Mouse (Mus musculus) small intestine, adult 2 months (tissue): ENCODE measurements around the gene Kbtbd7. TPM values are rescaled to one million over a fixed set of nuclear protein-coding genes. Genes with fewer than 3 reads are reported as not detected.

Experiments
- H3K27ac ChIP-seq: fragments of 200-500 bp; 2 replicates; pipeline ENCODE4 v1.5.1; 2012; ENCODE audit warnings: low read depth, low read length, control low read depth, inconsistent platforms; ENCODE audit not compliant: insufficient read depth
- H3K27me3 ChIP-seq: fragments of 200-500 bp; 2 replicates; pipeline ENCODE4 v1.6.1; 2012; ENCODE audit warnings: mild to moderate bottlenecking, moderate library complexity, low read length, inconsistent platforms; ENCODE audit not compliant: control insufficient read depth, insufficient read depth
- H3K36me3 ChIP-seq: fragments of 200-500 bp; 2 replicates; pipeline ENCODE4 v1.6.1; 2012; ENCODE audit warnings: mild to moderate bottlenecking, low read length, control low read depth, inconsistent platforms; ENCODE audit not compliant: control insufficient read depth, insufficient read depth
- H3K4me1 ChIP-seq: fragments of 200-500 bp; 2 replicates; pipeline ENCODE4 v1.6.1; 2012; ENCODE audit warnings: low read length, inconsistent platforms, mixed read lengths; ENCODE audit not compliant: control insufficient read depth, insufficient read depth, insufficient read length
- H3K4me3 ChIP-seq: fragments of 200-500 bp; 2 replicates; pipeline ENCODE4 v1.5.1; 2012; ENCODE audit warnings: low read depth, mild to moderate bottlenecking, control low read depth, inconsistent platforms, low read length, moderate library complexity
- CTCF ChIP-seq: fragments of 200-500 bp; IDR thresholded peaks from 2 replicates; pipeline ENCODE4 v1.5.1; 2012; ENCODE audit warnings: low read depth, mild to moderate bottlenecking, control low read depth, inconsistent platforms, low read length, moderate library complexity, mixed read lengths; ENCODE audit not compliant: insufficient replicate concordance, insufficient read length; ENCODE audit errors: extremely low read depth
- POLR2A ChIP-seq: fragments of 200-500 bp; IDR thresholded peaks from 2 replicates; pipeline ENCODE4 v1.6.1; 2012; ENCODE audit warnings: low read depth, mild to moderate bottlenecking, control low read depth, inconsistent platforms, low read length, moderate library complexity
- WGBS: fragments of 180-500 bp; shearing (Covaris S2); methylation state at CpG from one replicate; pipeline ENCODE4 v1.1.7; 2018; 5-methylcytosine and 5-hydroxymethylcytosine counted together
- polyA plus RNA-seq: library from polyadenylated mRNA; depleted of rRNA; stranded (reverse); fragments of >200 nt; gene quantifications from 2 replicates; pipeline ENCODE4 v1.2.3, GENCODE M21; 2012; rRNA removed

The Kbtbd7 gene
- polyA plus RNA-seq = 1.8 and 2.3 TPM in 2 replicates

DNA sequence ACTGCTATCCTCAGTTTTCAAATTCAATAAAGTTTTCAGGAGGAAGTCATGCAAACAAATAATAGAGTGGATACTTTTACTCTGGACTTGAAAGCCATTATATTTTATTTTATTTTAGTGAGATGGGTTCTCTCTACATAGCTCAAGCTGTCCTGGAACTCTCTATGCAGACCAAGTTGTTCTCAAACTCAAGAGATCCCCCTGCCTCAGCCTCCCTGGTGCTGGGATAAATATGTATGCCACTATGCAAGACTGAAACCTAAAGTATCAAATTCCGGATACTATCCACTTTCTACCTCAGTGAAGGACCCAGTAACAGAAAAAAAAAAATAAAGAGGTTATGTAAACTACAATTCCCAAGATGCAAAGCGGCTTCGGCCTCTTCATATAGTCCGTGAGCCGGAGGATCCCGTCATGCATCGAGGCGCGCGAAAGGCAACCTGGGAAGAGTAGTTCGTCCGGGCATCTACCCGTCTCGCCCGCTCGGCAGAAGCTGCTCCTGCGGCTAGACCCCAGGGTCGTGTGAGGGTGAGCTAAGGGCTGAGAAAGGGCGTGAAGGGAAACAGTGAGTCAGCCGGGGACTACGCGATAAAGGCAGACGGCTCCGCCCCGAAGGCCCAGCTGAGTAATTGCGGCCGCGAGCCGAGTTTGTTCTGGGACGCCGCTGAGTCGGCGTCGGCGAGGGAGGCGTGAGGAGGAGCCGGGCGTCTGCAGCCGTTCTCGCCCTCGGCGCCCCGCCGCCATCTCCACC, at the start of gene Kbtbd7:
Kbtbd7 (plus strand) TSS at position 533 of the 751 bp plus-strand sequence.
- WGBS = under 1% methylated on average over 44 of the region's 44 CpGs
- Histone ChIP-seq H3K4me1 (peaks cover 6% of the 10 kb centered on the region; the same call in 1 of the 2 replicates), H3K4me3 (peak within 1 kb of the TSS; percentile 57), H3K27me3 (no peaks in the 10 kb centered on the region), H3K36me3 (peaks cover 2% of the 10 kb centered on the region; the same call in 1 of the 2 replicates), H3K27ac (peak within 1 kb of the TSS; percentile 15; the same call in 1 of the 2 replicates)
- TF ChIP-seq POLR2A = peak; percentile 23; the same call in 1 of the 2 replicates
- no peak for TF ChIP-seq CTCF

DNA sequence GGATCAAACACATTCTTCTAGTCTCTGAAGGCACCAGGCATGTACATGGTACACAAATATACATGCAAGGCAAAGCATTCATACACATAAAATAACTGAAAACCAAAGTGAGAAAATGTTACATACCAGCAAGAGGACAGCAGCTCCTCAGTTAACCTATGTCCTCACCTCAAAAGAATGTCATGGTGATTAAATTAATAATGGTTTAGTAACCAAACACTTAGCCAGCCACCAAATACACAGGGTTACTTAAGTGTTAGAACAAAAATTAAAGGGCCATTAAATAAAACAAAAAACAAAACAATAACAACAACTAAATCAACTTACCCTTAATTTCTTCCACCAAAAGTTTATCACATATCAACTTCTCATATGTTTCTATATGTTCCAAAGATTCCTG, 49.3 kb upstream of the Kbtbd7 start:
- no peak overlapping the region for H3K27ac ChIP-seq
- no peak for TF ChIP-seq POLR2A
- no peak for TF ChIP-seq CTCF

DNA sequence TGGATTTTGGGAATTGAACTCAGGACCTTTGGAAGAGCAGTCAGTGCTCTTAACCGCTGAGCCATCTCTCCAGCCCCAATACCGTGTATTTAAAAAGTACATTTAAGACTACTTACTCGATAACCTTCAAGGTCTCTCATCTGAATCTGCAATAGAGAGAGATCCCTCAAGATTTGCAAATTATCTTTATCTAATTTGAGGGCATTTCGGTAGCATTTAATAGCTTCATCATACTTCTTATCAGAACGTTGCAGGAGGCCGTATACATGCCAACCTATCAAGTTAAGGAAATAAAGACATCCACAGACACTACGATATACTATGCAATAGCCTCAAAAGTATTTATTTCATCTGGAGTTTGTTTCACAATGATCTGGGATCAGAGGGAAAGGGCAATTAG, 43.2 kb upstream of the Kbtbd7 start:
- no peak overlapping the region for H3K27ac ChIP-seq
- TF ChIP-seq CTCF (no peak), POLR2A (no peak)
- WGBS = 83% methylated on average over 7 of the region's 7 CpGs
- H3K36me3 ChIP-seq = peaks cover 22% of the 10 kb centered on the region
- H3K27me3 ChIP-seq = no peaks in the 10 kb centered on the region
- no peaks in the 10 kb centered on the region for H3K4me1 ChIP-seq
- no peak overlapping the region for H3K4me3 ChIP-seq

More for the DNA sequence above, 49.3 kb upstream of the Kbtbd7 start:
- no peaks in the 10 kb centered on the region for H3K27me3 ChIP-seq
- H3K36me3 ChIP-seq = peaks cover 27% of the 10 kb centered on the region
- no peaks in the 10 kb centered on the region for H3K4me1 ChIP-seq
- no peak overlapping the region for H3K4me3 ChIP-seq

DNA sequence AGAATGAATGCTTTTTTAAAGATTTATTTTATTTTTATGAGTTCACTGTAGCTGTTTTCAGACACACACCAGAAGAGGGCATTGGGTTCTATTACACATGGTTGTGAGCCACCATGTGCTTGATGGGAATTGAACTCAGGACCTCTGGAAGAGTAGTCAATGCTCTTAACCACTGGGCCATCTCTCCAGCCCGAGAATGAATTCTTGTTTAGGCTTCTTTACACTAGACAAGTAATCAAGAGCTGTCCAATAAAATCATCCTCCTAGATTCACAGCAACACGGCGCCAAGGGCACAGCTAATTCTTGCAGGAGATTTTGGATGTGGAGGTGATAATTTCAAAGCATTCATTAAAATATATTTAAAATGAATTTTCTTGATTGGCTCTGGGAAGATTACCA, 38.0 kb upstream of the Kbtbd7 start:
- TF ChIP-seq CTCF (no peak), POLR2A (no peak)
- Histone ChIP-seq H3K27ac (no peak overlapping the region), H3K36me3 (peaks cover 3% of the 10 kb centered on the region), H3K27me3 (no peaks in the 10 kb centered on the region), H3K4me3 (no peak overlapping the region), H3K4me1 (no peaks in the 10 kb centered on the region; the same call in 1 of the 2 replicates)
- 83% methylated on average over 3 of the region's 3 CpGs for WGBS

DNA sequence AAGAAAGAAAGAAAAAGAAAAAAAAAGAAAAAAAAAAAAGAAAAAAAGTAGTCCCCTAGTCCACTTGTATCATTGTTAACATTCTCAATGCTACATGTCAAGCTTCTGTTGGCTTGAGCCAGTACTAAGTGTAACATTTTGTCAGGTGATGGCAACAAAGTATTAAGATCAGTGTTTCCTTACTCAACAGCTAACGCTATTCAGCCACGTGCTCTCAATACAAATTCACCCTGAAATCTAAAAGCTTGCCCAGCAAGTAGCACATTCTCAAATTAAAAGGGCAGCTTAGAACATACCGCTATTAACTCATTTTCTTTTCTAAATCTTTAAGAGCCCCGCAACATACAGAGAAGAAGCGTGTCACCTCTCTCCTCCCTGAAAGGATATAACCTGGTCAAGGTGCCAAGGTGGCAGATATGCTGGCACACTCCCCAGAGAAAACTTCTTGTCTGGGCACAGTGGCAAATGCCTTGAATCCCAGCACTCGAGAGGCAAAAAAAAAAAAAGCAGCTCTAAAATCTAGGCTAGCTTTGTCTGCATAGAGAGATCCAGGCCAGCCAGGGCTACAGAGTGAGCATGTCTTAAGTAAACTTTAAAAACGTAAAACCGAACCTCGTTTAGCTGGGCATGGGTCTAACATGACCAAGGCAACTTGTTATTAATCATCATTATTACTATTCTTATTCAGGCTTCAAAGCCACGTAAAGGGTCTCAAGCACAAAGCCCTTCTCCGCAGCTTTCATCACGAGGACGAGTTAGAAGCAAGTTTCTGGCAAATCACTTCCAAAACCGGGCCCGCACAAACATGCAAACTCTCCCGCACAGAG, 36.7 kb upstream of the Kbtbd7 start:
- 1% methylated on average over 16 of the region's 16 CpGs for WGBS
- Histone ChIP-seq H3K27me3 (no peaks in the 10 kb centered on the region), H3K36me3 (peaks cover 3% of the 10 kb centered on the region), H3K4me1 (no peaks in the 10 kb centered on the region; the same call in 1 of the 2 replicates), H3K4me3 (peak overlapping the region; percentile 95), H3K27ac (peak overlapping the region; percentile 94)
- TF ChIP-seq POLR2A (no peak), CTCF (no peak)

DNA sequence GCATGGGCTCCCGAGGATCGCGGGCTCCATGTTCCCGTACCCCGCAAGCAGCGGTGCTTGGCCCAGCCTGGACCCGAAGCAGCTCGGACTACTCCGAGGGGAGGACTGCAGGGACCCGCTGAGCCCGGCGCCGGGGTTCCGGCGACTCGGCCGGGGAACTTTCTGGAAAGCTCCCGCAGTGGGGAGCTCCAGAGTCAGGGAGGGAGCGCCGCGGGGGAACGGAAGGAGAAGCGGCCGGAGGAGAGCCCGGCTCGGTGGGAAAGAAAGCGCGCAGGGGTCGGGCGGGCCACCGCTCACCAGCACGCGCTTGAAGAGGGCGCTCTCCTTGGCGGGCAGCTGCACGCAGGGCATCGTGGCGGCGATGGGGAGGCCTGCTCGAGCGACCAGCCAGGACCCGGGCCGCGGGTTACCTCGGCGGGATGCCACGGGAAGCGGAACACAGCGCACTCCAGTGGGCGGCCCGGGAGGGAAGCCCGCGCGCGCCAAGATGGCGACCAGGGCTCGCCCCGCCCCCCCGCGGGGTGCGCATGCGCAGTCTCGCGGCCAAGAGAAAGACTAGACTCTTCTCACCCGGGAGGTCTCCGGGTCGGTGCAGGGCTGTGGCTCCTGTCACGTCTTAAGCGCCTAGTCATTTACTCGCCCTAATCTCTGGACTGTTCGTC, 35.9 kb upstream of the Kbtbd7 start, which contains the start of gene Naa16:
Naa16 (minus strand) TSS at position 514 of the 662 bp plus-strand sequence.
- Histone ChIP-seq H3K27ac (peak within 1 kb of the TSS; percentile 94), H3K4me3 (peak within 1 kb of the TSS; percentile 95), H3K4me1 (no peaks in the 10 kb centered on the region; the same call in 1 of the 2 replicates), H3K36me3 (peaks cover 2% of the 10 kb centered on the region; the same call in 1 of the 2 replicates), H3K27me3 (no peaks in the 10 kb centered on the region)
- WGBS = under 1% methylated on average over 71 of the region's 71 CpGs
- TF ChIP-seq CTCF = peak; percentile 39; the same call in 1 of the 2 replicates
- TF ChIP-seq POLR2A = peak; percentile 74
